Mouse (Mus musculus): ENCODE measurements at regions not wholly inside any gene's neighbourhood (a gene's known extent, or its start where the extent isn't known, plus 50 kb on each side); places are given as distances from the start of the nearest gene placed in this dataset.
A peak's percentile ranks its signal among the peaks of the same experiment; 100 is the strongest.

DNA sequence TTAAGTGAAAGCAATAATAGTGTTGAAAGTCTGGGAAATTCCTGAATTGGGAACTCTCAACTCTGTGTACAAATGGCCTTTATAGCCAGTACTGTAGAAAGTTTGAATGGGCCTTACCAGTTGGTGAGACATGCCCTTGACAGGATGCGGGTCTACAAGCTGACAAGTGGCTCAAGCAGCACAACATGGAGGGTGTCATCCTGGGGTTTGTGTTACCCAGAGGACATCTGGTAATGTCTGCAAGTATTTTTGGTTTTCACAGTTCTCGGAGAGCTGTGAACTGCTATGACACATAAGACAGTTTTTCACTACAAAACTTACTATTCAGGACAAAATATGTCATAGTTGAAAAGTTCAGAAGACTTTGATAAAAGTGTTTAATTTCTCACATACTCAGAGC, 525.7 kb upstream of the A1bg start:
- TF ChIP-seq EP300 (IDR thresholded peaks at IDR 0.05; ENCODE audit: low read depth): no peak
- no peak for TF ChIP-seq CTCF (IDR thresholded peaks at IDR 0.05; ENCODE audit: low read depth)
- Histone ChIP-seq H3K4me3 (ENCODE audit: insufficient read depth in 1 of 2, low read depth in 2 of 2, low read length in 2 of 2) (no peak overlapping the region), H3K4me1 (replicated peaks; ENCODE audit: control insufficient read depth in 2 of 2, insufficient read depth in 2 of 2, low read length in 1 of 2) (no peaks in the 10 kb centered on the region), H3K9ac (replicated peaks) (no peak overlapping the region), H3K27me3 (ENCODE audit: control insufficient read depth, insufficient read depth, low read length) (no peaks in the 10 kb centered on the region), H3K36me3 (replicated peaks; ENCODE audit: control insufficient read depth, insufficient read depth, low read depth) (no peaks in the 10 kb centered on the region), H3K27ac (no peak overlapping the region), H3K9me3 (ENCODE audit: control insufficient read depth, low read length) (no peaks in the 10 kb centered on the region), H3K4me2 (ENCODE audit: low read depth) (no peak overlapping the region)
- no peak for DNase-seq (ENCODE audit: low read depth in 3 of 3, low spot score in 3 of 3)
- 55% methylated on average over 2 of the region's 2 CpGs for WGBS (ENCODE audit: insufficient replicate concordance)
- no peak for ATAC-seq (ENCODE audit: insufficient read depth)

DNA sequence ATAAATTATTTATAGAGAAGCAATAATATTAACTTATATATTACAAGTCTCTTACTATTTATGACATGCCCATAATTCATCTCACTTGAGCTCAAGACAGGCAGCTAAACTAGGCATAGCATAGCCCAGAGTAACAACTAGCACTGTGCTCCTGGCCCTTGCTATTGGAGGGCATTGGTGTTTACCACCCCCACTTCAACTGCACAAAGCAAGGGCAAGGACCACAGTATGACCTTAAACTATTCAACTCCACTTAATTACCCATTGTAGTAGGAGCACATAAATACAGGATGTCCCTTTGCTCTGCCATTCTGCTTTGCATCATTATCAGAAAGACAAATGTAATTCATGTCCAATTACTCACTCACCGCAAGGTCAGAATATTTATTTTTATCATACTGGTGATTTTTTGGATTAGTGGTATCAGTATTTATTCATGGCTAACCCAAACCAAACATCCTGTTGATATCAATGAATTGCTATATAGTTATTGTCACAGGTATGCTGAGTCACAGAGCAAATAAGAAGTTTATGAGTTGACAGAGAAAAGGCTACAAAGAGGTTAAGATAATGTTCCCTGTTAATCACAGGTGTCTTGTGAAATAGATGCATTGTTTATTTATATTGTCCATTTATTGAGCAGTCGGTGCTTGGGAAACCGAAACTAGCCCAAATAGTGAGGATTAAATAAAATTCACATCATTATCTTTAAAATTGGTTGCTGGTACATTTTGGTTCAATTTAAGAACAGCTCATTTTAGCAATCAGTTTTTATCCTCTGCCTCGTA, 523.4 kb upstream of the A1bg start:
- DNase-seq (ENCODE audit: low read depth in 3 of 3, low spot score in 3 of 3) (no peak), ATAC-seq (ENCODE audit: insufficient read depth) (no peak)
- H3K9ac ChIP-seq (replicated peaks): no peak overlapping the region
- H3K27ac ChIP-seq: no peak overlapping the region
- no peaks in the 10 kb centered on the region for H3K9me3 ChIP-seq (ENCODE audit: control insufficient read depth, low read length)
- H3K36me3 ChIP-seq (replicated peaks; ENCODE audit: control insufficient read depth, insufficient read depth, low read depth): no peaks in the 10 kb centered on the region
- TF ChIP-seq EP300 (IDR thresholded peaks at IDR 0.05; ENCODE audit: low read depth) (0 out of 2 replicates have a peak, but pooled peaks have one; percentile 7), CTCF (IDR thresholded peaks at IDR 0.05; ENCODE audit: low read depth) (no peak)
- no peak overlapping the region for H3K4me2 ChIP-seq (ENCODE audit: low read depth)
- 58% methylated on average over 4 of the region's 4 CpGs for WGBS (ENCODE audit: insufficient replicate concordance)
- H3K27me3 ChIP-seq (ENCODE audit: control insufficient read depth, insufficient read depth, low read length): no peaks in the 10 kb centered on the region
- H3K4me1 ChIP-seq (replicated peaks; ENCODE audit: control insufficient read depth in 2 of 2, insufficient read depth in 2 of 2, low read length in 1 of 2): no peaks in the 10 kb centered on the region
- no peak overlapping the region for H3K4me3 ChIP-seq (ENCODE audit: insufficient read depth in 1 of 2, low read depth in 2 of 2, low read length in 2 of 2)

DNA sequence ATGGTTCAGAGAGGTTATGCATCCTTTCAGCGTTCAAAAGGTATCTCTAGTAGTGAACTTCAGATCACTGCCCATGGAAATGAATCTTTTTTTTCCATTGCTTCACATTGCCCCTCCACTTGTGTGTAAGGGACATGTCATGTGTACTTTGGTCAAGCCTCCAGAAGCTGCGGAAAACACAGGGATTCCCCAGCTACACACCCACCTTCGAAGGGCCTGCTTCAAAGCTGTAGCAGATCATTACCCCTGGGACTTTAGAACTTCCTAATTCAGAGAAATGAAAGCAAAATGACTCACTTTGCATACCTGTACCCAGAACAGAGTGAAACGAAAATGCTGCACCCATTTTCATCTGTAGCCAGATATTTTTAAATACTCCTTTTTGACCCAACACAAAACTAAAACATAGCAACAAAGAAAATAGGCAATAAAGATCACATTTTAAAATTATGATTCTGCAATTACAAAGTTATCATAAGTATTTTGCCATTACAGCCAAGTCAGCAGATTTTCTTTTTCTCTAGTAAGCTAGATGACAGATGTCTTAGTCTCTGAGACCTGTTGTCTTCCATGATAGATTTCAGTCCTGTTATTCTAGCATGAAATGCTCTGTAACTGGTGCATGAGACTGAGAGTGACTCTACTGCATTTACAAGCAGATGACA, 519.1 kb upstream of the A1bg start:
- TF ChIP-seq CTCF (IDR thresholded peaks at IDR 0.05; ENCODE audit: low read depth) (no peak), EP300 (IDR thresholded peaks at IDR 0.05; ENCODE audit: low read depth) (no peak)
- 47% methylated on average over 4 of the region's 4 CpGs for WGBS (ENCODE audit: insufficient replicate concordance)
- DNase-seq (ENCODE audit: low read depth in 3 of 3, low spot score in 3 of 3) (no peak), ATAC-seq (ENCODE audit: insufficient read depth) (no peak)
- Histone ChIP-seq H3K9ac (replicated peaks) (no peak overlapping the region), H3K4me3 (ENCODE audit: insufficient read depth in 1 of 2, low read depth in 2 of 2, low read length in 2 of 2) (no peak overlapping the region), H3K27ac (no peak overlapping the region), H3K9me3 (ENCODE audit: control insufficient read depth, low read length) (no peaks in the 10 kb centered on the region), H3K27me3 (ENCODE audit: control insufficient read depth, insufficient read depth, low read length) (no peaks in the 10 kb centered on the region), H3K36me3 (replicated peaks; ENCODE audit: control insufficient read depth, insufficient read depth, low read depth) (no peaks in the 10 kb centered on the region), H3K4me2 (ENCODE audit: low read depth) (no peak overlapping the region), H3K4me1 (replicated peaks; ENCODE audit: control insufficient read depth in 2 of 2, insufficient read depth in 2 of 2, low read length in 1 of 2) (no peaks in the 10 kb centered on the region)

DNA sequence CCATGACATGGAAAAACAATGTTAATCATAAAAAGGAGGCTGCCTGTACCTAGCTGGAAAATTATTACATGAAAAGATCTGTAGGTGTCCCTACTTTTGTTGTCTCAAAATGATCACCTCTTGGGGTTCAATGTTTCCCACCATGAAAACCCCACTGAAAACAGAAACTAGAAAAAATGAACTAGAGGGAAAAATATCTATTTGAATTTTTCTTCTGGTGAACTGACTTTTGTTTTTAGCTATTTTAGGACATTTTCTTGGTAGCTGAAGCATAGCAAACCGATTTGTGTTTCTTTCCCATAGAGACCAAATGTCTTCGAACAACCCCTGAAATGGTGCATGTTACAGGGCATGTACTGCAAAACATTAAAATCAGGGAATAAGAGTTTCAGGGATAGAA, 518.2 kb upstream of the A1bg start:
- Histone ChIP-seq H3K4me2 (ENCODE audit: low read depth) (no peak overlapping the region), H3K27me3 (ENCODE audit: control insufficient read depth, insufficient read depth, low read length) (no peaks in the 10 kb centered on the region), H3K4me1 (replicated peaks; ENCODE audit: control insufficient read depth in 2 of 2, insufficient read depth in 2 of 2, low read length in 1 of 2) (no peaks in the 10 kb centered on the region), H3K36me3 (replicated peaks; ENCODE audit: control insufficient read depth, insufficient read depth, low read depth) (no peaks in the 10 kb centered on the region), H3K9me3 (ENCODE audit: control insufficient read depth, low read length) (no peaks in the 10 kb centered on the region), H3K9ac (replicated peaks) (no peak overlapping the region), H3K27ac (no peak overlapping the region), H3K4me3 (ENCODE audit: insufficient read depth in 1 of 2, low read depth in 2 of 2, low read length in 2 of 2) (no peak overlapping the region)
- TF ChIP-seq EP300 (IDR thresholded peaks at IDR 0.05; ENCODE audit: low read depth) (no peak), CTCF (IDR thresholded peaks at IDR 0.05; ENCODE audit: low read depth) (no peak)
- DNase-seq (ENCODE audit: low read depth in 3 of 3, low spot score in 3 of 3): no peak
- ATAC-seq (ENCODE audit: insufficient read depth): no peak
- WGBS (ENCODE audit: insufficient replicate concordance): 64% methylated on average over 2 of the region's 2 CpGs

DNA sequence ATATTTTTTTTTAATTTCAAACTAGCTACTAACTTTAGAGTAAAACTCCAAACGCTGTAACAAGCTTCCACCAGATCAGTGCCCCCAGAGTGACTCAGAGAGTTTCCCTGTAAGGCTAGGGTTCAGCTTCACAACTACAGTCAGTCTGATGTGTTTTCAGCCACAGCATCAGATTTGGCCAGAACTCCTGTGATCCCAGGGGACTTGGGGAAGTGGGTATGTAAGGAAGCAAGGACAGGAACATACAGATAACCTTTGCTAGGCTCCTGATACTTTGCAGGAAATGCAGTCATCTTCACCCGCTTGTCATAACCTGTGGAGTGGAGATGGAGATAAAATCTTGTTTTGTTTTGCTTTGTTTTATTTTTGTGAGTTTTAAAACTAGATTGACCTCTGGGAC, 517.5 kb upstream of the A1bg start:
- no peaks in the 10 kb centered on the region for H3K36me3 ChIP-seq (replicated peaks; ENCODE audit: control insufficient read depth, insufficient read depth, low read depth)
- H3K27ac ChIP-seq: no peak overlapping the region
- TF ChIP-seq CTCF (IDR thresholded peaks at IDR 0.05; ENCODE audit: low read depth): no peak
- no peak for TF ChIP-seq EP300 (IDR thresholded peaks at IDR 0.05; ENCODE audit: low read depth)
- no peaks in the 10 kb centered on the region for H3K4me1 ChIP-seq (replicated peaks; ENCODE audit: control insufficient read depth in 2 of 2, insufficient read depth in 2 of 2, low read length in 1 of 2)
- 62% methylated on average over 2 of the region's 2 CpGs for WGBS (ENCODE audit: insufficient replicate concordance)
- ATAC-seq (ENCODE audit: insufficient read depth) (no peak), DNase-seq (ENCODE audit: low read depth in 3 of 3, low spot score in 3 of 3) (no peak)
- no peak overlapping the region for H3K4me2 ChIP-seq (ENCODE audit: low read depth)
- no peaks in the 10 kb centered on the region for H3K27me3 ChIP-seq (ENCODE audit: control insufficient read depth, insufficient read depth, low read length)
- no peak overlapping the region for H3K4me3 ChIP-seq (ENCODE audit: insufficient read depth in 1 of 2, low read depth in 2 of 2, low read length in 2 of 2)
- H3K9me3 ChIP-seq (ENCODE audit: control insufficient read depth, low read length): no peaks in the 10 kb centered on the region
- no peak overlapping the region for H3K9ac ChIP-seq (replicated peaks)
